Mouse (Mus musculus) intestine, embryonic 14.5 days (tissue): ENCODE results near the gene Vps45. TPM values are rescaled to one million over a fixed set of nuclear protein-coding genes. Genes with fewer than 3 reads are reported as not detected.

ENCODE experiments used
- ATAC-seq: fragments of 200-750 bp; cut with Nextera tagmentation; replicated peaks from 2 replicates; pipeline ENCODE4 v1.8.0; 2017; ENCODE audit warnings: low read depth, moderate number of reproducible peaks, moderate TSS enrichment, moderate library complexity; ENCODE audit not compliant: low FRiP score, low TSS enrichment
- DNase-seq: peaks from one replicate; pipeline ENCODE4 v3.0.0-alpha.2; 2018; ENCODE audit warnings: low spot score
- H3K27ac ChIP-seq: fragments of 300-500 bp; sonication (generic); 2 replicates; pipeline ENCODE4 v1.5.1; 2014; ENCODE audit warnings: low read depth, mild to moderate bottlenecking, control low read depth
- H3K27me3 ChIP-seq: fragments of 300-500 bp; sonication (generic); replicated peaks from 2 replicates; pipeline ENCODE4 v1.6.1; 2014; ENCODE audit warnings: low read length, control low read depth; ENCODE audit not compliant: control insufficient read depth, insufficient read depth
- H3K36me3 ChIP-seq: fragments of 300-500 bp; sonication (generic); 2 replicates; pipeline ENCODE4 v1.6.1; 2014; ENCODE audit warnings: low read length, control low read depth; ENCODE audit not compliant: control insufficient read depth, insufficient read depth
- H3K4me1 ChIP-seq: fragments of 300-500 bp; sonication (generic); replicated peaks from 2 replicates; pipeline ENCODE4 v1.6.1; 2014; ENCODE audit warnings: low read length, control low read depth, mixed read lengths; ENCODE audit not compliant: control insufficient read depth, insufficient read depth
- H3K4me2 ChIP-seq: fragments of 300-500 bp; sonication (generic); 2 replicates; pipeline ENCODE4 v1.6.1; 2014; ENCODE audit warnings: low read length
- H3K4me3 ChIP-seq: fragments of 300-500 bp; sonication (generic); 2 replicates; pipeline ENCODE4 v1.5.1; 2014; ENCODE audit warnings: low read depth, low read length, control low read depth, mixed read lengths
- H3K9ac ChIP-seq: fragments of 300-500 bp; sonication (generic); 2 replicates; pipeline ENCODE4 v1.6.1; 2014; ENCODE audit warnings: mild to moderate bottlenecking, low read length
- H3K9me3 ChIP-seq: fragments of 300-500 bp; sonication (generic); 2 replicates; pipeline ENCODE4 v1.6.1; 2016; ENCODE audit warnings: low read length, control low read depth; ENCODE audit not compliant: control insufficient read depth
- WGBS: fragments of 180-500 bp; shearing (Covaris S2); extraction: QIAGEN DNeasy Blood & Tissue Kit; methylation state at CpG from one replicate; pipeline ENCODE4 v1.1.7; 2014; 5-methylcytosine and 5-hydroxymethylcytosine counted together
- polyA plus RNA-seq: library from polyadenylated mRNA; unstranded; fragments of >200 nt; fragmentation: Nextera tagmentation; extraction: Ambion mirVana; gene quantifications from 2 replicates; pipeline ENCODE4 v1.2.1, GENCODE M21; 2014

The Vps45 gene
- polyA plus RNA-seq, 1 experiment from 2014 or later = 20.6 TPM

DNA sequence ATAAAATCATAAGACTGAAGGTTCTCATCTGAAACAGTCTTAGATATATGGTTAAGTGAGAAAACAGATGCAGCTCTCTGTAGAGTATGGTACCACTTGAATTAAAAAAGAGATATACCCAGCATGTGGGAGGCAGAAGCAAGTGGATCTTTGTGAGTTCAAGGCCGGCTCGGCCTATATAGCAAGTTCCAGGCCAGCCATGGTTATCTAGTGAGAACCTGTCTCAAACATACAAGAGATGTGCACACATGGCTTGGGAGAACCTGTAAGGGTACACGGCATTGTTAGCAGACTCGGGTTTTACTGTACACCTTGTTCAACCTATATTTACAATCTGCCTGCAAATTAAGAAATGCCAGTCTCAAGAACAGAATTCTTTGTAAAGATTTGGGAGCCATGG is 19.4 kb downstream of the Vps45 start:
- Histone ChIP-seq H3K4me3 (no peak overlapping the region), H3K9me3 (no peaks in the 10 kb centered on the region), H3K4me1 (no peaks in the 10 kb centered on the region), H3K36me3 (0 out of 2 replicates have a peak, but pooled peaks cover 6% of the 10 kb centered on the region), H3K27ac (no peak overlapping the region), H3K27me3 (no peaks in the 10 kb centered on the region), H3K4me2 (no peak overlapping the region), H3K9ac (no peak overlapping the region)
- ATAC-seq (no peak), DNase-seq (peak; percentile 32)
- 94% methylated on average over 4 of the region's 4 CpGs for WGBS

DNA sequence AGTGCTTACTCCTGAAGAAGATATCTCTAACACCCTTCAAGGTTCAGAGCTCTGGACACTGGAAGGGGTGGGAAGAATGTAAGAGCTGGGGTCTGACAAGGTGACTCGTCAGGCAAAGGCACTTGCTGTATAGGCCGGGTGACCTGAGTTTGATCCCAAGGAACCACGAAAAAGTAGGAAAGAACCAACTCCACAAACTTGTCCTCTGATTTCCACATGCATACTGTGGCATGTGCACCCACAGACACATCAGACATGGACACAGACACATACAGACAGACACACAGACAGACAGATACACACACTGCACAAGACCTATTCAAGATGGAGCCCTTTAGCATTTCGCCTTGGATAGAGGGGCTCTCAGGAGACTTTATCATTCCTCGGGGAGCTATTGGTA is 20.1 kb downstream of the Vps45 start:
- DNase-seq (no peak), ATAC-seq (no peak)
- Histone ChIP-seq H3K4me1 (no peaks in the 10 kb centered on the region), H3K9me3 (no peaks in the 10 kb centered on the region), H3K27ac (no peak overlapping the region), H3K4me3 (no peak overlapping the region), H3K9ac (no peak overlapping the region), H3K4me2 (no peak overlapping the region), H3K27me3 (no peaks in the 10 kb centered on the region), H3K36me3 (0 out of 2 replicates have a peak, but pooled peaks cover 7% of the 10 kb centered on the region)
- 82% methylated on average over 5 of the region's 5 CpGs for WGBS

DNA sequence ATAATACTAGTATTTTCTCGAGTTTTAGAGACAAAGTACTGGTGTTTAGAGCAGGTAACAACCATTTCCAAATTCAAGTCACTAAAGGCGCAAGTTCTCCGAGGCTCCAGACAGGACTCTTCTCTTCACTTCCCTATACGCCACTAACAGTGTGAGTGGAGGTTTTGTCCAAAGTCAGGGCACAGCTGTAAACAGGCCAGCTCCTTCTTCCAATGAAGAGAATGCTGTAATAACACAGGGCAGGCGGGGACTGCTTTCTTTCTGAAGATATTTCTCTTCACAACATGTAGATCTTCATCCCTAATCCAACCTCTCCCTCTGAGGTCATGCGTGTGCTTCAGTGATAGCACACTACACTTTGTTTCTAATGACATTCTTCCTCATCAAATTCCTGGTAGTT is 21.5 kb downstream of the Vps45 start:
- H3K4me3 ChIP-seq = no peak overlapping the region
- no peaks in the 10 kb centered on the region for H3K9me3 ChIP-seq
- H3K4me1 ChIP-seq = no peaks in the 10 kb centered on the region
- no peak for DNase-seq
- 89% methylated on average over 6 of the region's 6 CpGs for WGBS
- no peak overlapping the region for H3K27ac ChIP-seq
- ATAC-seq = no peak
- no peak overlapping the region for H3K9ac ChIP-seq
- H3K4me2 ChIP-seq = no peak overlapping the region
- H3K36me3 ChIP-seq = peaks cover 17% of the 10 kb centered on the region; the same call in 1 of the 2 replicates
- no peaks in the 10 kb centered on the region for H3K27me3 ChIP-seq

DNA sequence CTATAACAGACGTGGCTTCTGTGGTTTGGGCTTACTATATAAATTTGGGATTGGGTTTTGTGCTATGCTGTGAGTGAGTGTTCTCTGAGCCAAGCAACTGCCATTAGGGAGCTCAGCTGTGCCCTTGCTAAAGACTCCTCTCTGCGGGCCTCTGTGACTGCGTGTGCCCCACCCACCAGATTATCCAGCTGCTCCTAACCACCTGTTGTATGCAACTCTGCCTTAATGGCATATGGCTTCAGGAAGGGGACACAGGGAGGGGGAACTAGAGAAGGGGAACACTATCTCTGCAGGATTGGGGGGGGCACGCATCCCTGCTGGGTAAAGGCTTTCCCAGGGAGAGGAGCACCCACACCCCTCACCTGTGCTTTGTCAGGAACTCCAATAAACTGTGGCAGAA is 25.2 kb downstream of the Vps45 start:
- ATAC-seq = no peak
- H3K4me2 ChIP-seq = no peak overlapping the region
- H3K36me3 ChIP-seq = peaks cover 13% of the 10 kb centered on the region; the same call in 1 of the 2 replicates
- 74% methylated on average over 4 of the region's 4 CpGs for WGBS
- no peaks in the 10 kb centered on the region for H3K9me3 ChIP-seq
- no peaks in the 10 kb centered on the region for H3K4me1 ChIP-seq
- DNase-seq = no peak
- H3K9ac ChIP-seq = no peak overlapping the region
- no peak overlapping the region for H3K4me3 ChIP-seq
- H3K27ac ChIP-seq = no peak overlapping the region
- no peaks in the 10 kb centered on the region for H3K27me3 ChIP-seq

DNA sequence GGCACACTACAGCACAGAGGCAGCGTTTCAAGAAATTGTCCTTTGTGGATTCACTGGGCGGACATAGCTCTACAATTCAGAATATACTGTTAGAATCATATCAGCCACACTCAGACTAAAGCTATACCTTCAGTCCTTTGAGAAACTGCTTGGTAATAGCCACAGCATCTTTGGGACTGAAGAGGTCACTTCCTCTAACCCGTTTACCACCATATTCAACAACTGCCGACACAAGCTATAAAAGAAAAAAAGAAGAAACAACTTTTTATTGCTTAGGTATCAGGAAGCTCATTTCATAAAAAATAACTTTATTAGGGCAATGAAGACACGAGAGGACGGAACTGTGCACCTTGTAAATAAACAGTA is 25.6 kb downstream of the Vps45 start:
- 82% methylated on average over 6 of the region's 6 CpGs for WGBS
- Histone ChIP-seq H3K9ac (no peak overlapping the region), H3K4me3 (no peak overlapping the region), H3K27me3 (no peaks in the 10 kb centered on the region), H3K4me2 (no peak overlapping the region), H3K9me3 (no peaks in the 10 kb centered on the region), H3K4me1 (no peaks in the 10 kb centered on the region), H3K27ac (no peak overlapping the region), H3K36me3 (peaks cover 13% of the 10 kb centered on the region; the same call in 1 of the 2 replicates)
- ATAC-seq (no peak), DNase-seq (no peak)

DNA sequence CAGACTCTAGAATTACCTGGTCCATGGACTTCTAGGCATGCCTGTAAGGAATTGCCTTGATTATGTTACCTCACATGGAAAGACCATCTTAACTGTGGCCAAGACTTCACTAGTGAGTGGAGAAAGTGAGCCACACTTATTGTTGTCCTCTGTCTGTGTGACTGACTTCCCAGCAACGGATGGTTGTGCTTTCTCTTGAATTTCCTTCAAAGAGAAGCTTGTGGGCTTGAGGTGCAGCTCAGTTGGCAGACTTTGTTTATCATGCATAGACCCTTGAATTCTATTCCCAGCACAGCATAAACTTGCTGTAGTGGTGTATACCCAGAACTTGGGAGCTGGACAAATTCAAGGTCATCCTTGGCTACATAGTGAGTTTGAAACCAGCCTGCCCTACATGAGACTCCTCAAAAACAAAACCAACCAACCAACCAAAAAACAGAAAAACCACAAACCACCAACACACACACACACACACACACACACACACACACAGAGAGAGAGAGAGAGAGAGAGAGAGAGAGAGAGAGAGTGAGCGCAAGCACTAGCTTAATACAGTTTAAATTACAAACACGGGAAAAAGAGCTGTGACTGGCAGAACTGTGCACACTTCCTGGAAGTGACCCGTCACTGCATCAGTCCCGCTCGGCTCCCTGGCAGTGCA is 26.1 kb downstream of the Vps45 start:
- H3K27me3 ChIP-seq = no peaks in the 10 kb centered on the region
- H3K9ac ChIP-seq = no peak overlapping the region

DNA sequence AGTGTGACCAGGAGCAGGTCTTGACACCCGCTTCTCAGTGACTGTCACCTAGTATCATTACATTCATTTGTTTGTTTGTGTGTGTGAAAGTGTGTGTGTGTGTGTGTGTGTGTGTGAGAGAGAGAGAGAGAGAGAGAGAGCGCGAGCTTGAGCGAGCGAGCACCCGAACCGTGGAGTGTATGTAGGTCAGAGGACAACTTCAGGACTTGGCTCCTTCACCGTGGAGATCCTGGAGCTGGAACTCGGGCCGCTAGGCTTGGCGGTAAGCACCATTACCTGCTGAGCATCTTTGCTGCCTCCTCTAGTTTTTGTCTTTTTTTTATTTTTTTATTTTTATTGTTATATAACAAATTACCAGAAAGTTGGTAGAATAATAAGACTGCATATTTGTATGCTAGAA is 28.5 kb downstream of the Vps45 start:
- no peaks in the 10 kb centered on the region for H3K9me3 ChIP-seq
- H3K4me1 ChIP-seq = no peaks in the 10 kb centered on the region
- DNase-seq = no peak
- H3K27ac ChIP-seq = no peak overlapping the region
- H3K9ac ChIP-seq = no peak overlapping the region
- H3K36me3 ChIP-seq = peaks cover 13% of the 10 kb centered on the region; the same call in 1 of the 2 replicates
- no peak for ATAC-seq
- H3K4me3 ChIP-seq = no peak overlapping the region
- 89% methylated on average over 11 of the region's 11 CpGs for WGBS
- H3K27me3 ChIP-seq = no peaks in the 10 kb centered on the region
- H3K4me2 ChIP-seq = no peak overlapping the region

More for the DNA sequence above, 26.1 kb downstream of the Vps45 start:
- H3K9me3 ChIP-seq = no peaks in the 10 kb centered on the region
- H3K36me3 ChIP-seq = peaks cover 13% of the 10 kb centered on the region; the same call in 1 of the 2 replicates
- no peak for DNase-seq
- H3K4me1 ChIP-seq = no peaks in the 10 kb centered on the region
- no peak for ATAC-seq
- WGBS = 71% methylated on average over 6 of the region's 6 CpGs
- H3K27ac ChIP-seq = no peak overlapping the region
- no peak overlapping the region for H3K4me2 ChIP-seq
- no peak overlapping the region for H3K4me3 ChIP-seq

DNA sequence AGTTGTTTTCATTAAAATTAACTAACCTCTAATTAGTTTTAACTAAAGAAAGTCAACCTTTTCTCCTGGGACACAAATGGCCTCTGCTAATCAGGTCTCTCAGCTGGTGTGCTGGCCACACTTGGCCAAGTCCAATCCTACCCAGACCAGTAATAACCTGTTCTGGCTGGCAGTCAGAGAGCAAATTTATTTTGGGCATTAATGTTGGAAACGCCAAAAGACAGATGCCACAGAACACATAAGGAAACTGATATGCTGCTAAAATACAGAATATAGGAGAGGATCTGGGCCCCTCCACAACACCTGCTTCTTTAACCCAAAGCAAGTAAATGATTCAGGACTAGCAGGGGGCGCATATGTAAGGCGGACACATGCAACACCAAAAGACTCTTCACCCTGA is 28.9 kb downstream of the Vps45 start:
- WGBS = 88% methylated on average over 3 of the region's 3 CpGs
- Histone ChIP-seq H3K4me1 (no peaks in the 10 kb centered on the region), H3K27me3 (no peaks in the 10 kb centered on the region), H3K4me2 (no peak overlapping the region), H3K9ac (no peak overlapping the region), H3K4me3 (no peak overlapping the region), H3K27ac (no peak overlapping the region), H3K36me3 (peaks cover 13% of the 10 kb centered on the region; the same call in 1 of the 2 replicates), H3K9me3 (no peaks in the 10 kb centered on the region)
- no peak for DNase-seq
- no peak for ATAC-seq

DNA sequence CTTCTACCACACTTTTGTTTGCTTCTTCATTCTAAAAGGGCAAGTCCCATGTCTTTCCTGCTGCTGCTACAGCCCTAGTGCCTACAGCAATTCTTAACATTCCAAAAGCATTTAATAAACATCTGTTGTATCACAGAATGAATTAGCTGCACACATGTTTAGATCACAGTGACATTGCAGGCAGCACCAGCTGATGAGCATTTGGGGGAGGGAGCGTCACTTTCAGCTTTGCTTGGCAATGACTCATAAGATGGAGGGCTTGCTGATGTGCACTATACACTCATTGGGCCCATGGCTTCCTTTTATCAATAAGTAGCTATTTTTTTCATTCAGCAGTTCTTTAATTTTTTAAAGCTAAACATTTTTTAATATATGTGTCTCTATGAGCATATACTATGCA is 30.4 kb downstream of the Vps45 start:
- no peak overlapping the region for H3K4me2 ChIP-seq
- H3K9ac ChIP-seq = no peak overlapping the region
- no peaks in the 10 kb centered on the region for H3K27me3 ChIP-seq
- H3K27ac ChIP-seq = no peak overlapping the region
- no peak overlapping the region for H3K4me3 ChIP-seq
- H3K9me3 ChIP-seq = no peaks in the 10 kb centered on the region
- no peaks in the 10 kb centered on the region for H3K4me1 ChIP-seq
- H3K36me3 ChIP-seq = peaks cover 9% of the 10 kb centered on the region; the same call in 1 of the 2 replicates
- no peak for DNase-seq
- ATAC-seq = no peak
- WGBS = 74% methylated on average over 1 of the region's 1 CpGs
